Mouse (Mus musculus): ENCODE measurements at regions not wholly inside any gene's neighbourhood (a gene's known extent, or its start where the extent isn't known, plus 50 kb on each side); places are given as distances from the start of the nearest gene placed in this dataset.

- no peak for TF ChIP-seq CTCF (conservative IDR thresholded peaks at IDR 0.05; ENCODE audit: insufficient read depth, insufficient read length, low read depth, low read length)
- no peak for TF ChIP-seq POLR2A (IDR thresholded peaks at IDR 0.05; ENCODE audit: low read depth, low read length)
Observed at GRCm38 (mm10) chr10:25707951-25708350, 171.9 kb upstream of the Smlr1 start.
